Mouse (Mus musculus) small intestine, adult 2 months (tissue): ENCODE data around the gene Sema4d. TPM values are rescaled to one million over a fixed set of nuclear protein-coding genes. Genes with fewer than 3 reads are reported as not detected.

Experiments used
- H3K27ac ChIP-seq: fragments of 200-500 bp; 2 replicates; pipeline ENCODE4 v1.5.1; 2012; ENCODE audit warnings: low read depth, low read length, control low read depth, inconsistent platforms; ENCODE audit not compliant: insufficient read depth
- H3K27me3 ChIP-seq: fragments of 200-500 bp; 2 replicates; pipeline ENCODE4 v1.6.1; 2012; ENCODE audit warnings: mild to moderate bottlenecking, moderate library complexity, low read length, inconsistent platforms; ENCODE audit not compliant: control insufficient read depth, insufficient read depth
- H3K36me3 ChIP-seq: fragments of 200-500 bp; 2 replicates; pipeline ENCODE4 v1.6.1; 2012; ENCODE audit warnings: mild to moderate bottlenecking, low read length, control low read depth, inconsistent platforms; ENCODE audit not compliant: control insufficient read depth, insufficient read depth
- H3K4me1 ChIP-seq: fragments of 200-500 bp; 2 replicates; pipeline ENCODE4 v1.6.1; 2012; ENCODE audit warnings: low read length, inconsistent platforms, mixed read lengths; ENCODE audit not compliant: control insufficient read depth, insufficient read depth, insufficient read length
- H3K4me3 ChIP-seq: fragments of 200-500 bp; 2 replicates; pipeline ENCODE4 v1.5.1; 2012; ENCODE audit warnings: low read depth, mild to moderate bottlenecking, control low read depth, inconsistent platforms, low read length, moderate library complexity
- CTCF ChIP-seq: fragments of 200-500 bp; IDR thresholded peaks from 2 replicates; pipeline ENCODE4 v1.5.1; 2012; ENCODE audit warnings: low read depth, mild to moderate bottlenecking, control low read depth, inconsistent platforms, low read length, moderate library complexity, mixed read lengths; ENCODE audit not compliant: insufficient replicate concordance, insufficient read length; ENCODE audit errors: extremely low read depth
- POLR2A ChIP-seq: fragments of 200-500 bp; IDR thresholded peaks from 2 replicates; pipeline ENCODE4 v1.6.1; 2012; ENCODE audit warnings: low read depth, mild to moderate bottlenecking, control low read depth, inconsistent platforms, low read length, moderate library complexity
- WGBS: fragments of 180-500 bp; shearing (Covaris S2); methylation state at CpG from one replicate; pipeline ENCODE4 v1.1.7; 2018; 5-methylcytosine and 5-hydroxymethylcytosine counted together
- polyA plus RNA-seq: library from polyadenylated mRNA; depleted of rRNA; stranded (reverse); fragments of >200 nt; gene quantifications from 2 replicates; pipeline ENCODE4 v1.2.3, GENCODE M21; 2012

Gene Sema4d
- polyA plus RNA-seq, 1 experiment = 15.1 TPM

DNA sequence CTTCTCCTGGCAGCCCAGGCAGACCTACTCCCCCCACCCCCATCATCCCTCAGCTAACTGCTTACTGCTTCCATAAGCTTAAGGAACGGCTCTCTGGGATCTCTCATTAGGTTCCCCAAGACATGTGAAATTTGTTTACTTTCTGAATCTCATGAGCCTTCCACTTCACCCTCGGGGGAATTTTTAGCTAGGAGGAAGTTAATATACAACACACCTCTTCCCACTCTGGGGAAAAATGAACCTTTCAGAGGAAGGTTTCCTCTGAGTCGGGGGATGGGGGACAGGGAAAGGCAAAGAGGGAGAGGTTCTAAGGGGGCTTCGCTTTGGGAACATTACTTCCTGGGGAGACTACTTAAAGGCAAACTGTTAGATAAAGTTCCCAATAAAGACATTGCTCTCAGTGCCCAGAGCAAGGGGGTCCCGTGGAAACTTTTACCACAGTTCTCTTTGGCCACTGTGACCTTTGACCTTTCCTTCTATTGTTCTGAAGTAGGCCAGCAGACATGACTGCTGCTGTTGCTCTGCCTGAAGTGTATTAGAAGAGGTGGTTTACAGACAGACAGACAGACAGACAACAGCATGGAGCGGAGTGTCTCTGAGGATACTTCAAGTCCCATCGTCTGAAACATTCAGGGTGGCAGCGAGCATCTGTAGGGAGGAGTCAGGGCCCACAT is 30.4 kb upstream of the Sema4d start:
- H3K27ac ChIP-seq = no peak overlapping the region
- no peaks in the 10 kb centered on the region for H3K36me3 ChIP-seq
- 41% methylated on average over 8 of the region's 8 CpGs for WGBS

DNA sequence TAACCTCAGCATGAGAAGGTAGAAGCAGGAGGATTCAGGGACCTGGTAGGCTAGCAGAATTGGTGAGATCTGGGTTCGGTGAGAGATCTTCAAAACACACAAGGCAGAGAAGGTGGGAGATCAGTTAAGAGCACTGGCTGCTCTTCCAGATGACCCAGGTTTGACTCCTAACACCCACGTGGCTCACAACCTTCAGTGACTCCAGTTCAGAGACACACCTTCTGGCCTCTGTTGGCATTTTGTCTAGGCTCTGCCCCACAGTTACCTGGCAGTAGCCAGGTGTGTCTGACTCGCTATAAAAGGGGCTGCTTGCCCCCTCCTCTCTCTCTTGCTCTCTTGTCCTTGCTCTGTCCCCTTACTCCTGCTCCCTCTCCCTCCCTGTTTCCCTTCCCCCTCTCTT is 28.4 kb upstream of the Sema4d start:
- TF ChIP-seq CTCF = no peak
- TF ChIP-seq POLR2A = no peak
- no peaks in the 10 kb centered on the region for H3K36me3 ChIP-seq

More for the DNA sequence above, 30.4 kb upstream of the Sema4d start:
- no peaks in the 10 kb centered on the region for H3K27me3 ChIP-seq
- no peak overlapping the region for H3K4me3 ChIP-seq
- peaks cover 3% of the 10 kb centered on the region; the same call in 1 of the 2 replicates for H3K4me1 ChIP-seq
- TF ChIP-seq CTCF (no peak), POLR2A (no peak)

DNA sequence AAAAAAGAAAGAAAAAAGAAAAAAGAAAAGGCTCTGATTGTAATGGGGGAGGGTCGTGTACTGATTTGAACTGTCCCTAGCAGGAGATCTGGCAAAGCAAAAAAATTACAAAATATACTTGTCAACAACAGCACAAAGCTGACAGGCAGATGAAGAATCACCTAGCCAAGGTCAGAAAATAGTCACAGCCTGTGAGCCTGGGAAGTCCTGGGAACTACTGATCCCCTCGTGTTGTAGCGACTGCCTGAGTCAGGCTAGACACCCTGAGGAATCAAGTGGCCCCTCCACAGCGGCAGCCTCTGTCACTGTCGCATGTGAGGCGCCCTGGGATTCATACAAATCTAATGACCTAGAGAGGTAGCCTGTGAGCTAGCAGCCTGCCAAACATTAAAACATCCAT is 25.8 kb upstream of the Sema4d start:
- TF ChIP-seq POLR2A (no peak), CTCF (no peak)
- no peaks in the 10 kb centered on the region for H3K36me3 ChIP-seq
- H3K4me1 ChIP-seq = peaks cover 3% of the 10 kb centered on the region; the same call in 1 of the 2 replicates
- no peaks in the 10 kb centered on the region for H3K27me3 ChIP-seq
- no peak overlapping the region for H3K4me3 ChIP-seq
- no peak overlapping the region for H3K27ac ChIP-seq
- WGBS = 82% methylated on average over 6 of the region's 6 CpGs

More for the DNA sequence above, 28.4 kb upstream of the Sema4d start:
- Histone ChIP-seq H3K4me1 (peaks cover 3% of the 10 kb centered on the region; the same call in 1 of the 2 replicates), H3K27ac (no peak overlapping the region), H3K27me3 (no peaks in the 10 kb centered on the region), H3K4me3 (no peak overlapping the region)
- WGBS = 30% methylated on average over 3 of the region's 3 CpGs

GRCm38 (mm10) chr13:51818944-51819326 is 25.4 kb upstream of the Sema4d start:
- Histone ChIP-seq H3K36me3 (no peaks in the 10 kb centered on the region), H3K4me1 (no peaks in the 10 kb centered on the region; the same call in 1 of the 2 replicates), H3K27ac (no peak overlapping the region), H3K27me3 (no peaks in the 10 kb centered on the region), H3K4me3 (no peak overlapping the region)
- 61% methylated on average over 3 of the region's 3 CpGs for WGBS
- no peak for TF ChIP-seq CTCF
- TF ChIP-seq POLR2A = no peak

DNA sequence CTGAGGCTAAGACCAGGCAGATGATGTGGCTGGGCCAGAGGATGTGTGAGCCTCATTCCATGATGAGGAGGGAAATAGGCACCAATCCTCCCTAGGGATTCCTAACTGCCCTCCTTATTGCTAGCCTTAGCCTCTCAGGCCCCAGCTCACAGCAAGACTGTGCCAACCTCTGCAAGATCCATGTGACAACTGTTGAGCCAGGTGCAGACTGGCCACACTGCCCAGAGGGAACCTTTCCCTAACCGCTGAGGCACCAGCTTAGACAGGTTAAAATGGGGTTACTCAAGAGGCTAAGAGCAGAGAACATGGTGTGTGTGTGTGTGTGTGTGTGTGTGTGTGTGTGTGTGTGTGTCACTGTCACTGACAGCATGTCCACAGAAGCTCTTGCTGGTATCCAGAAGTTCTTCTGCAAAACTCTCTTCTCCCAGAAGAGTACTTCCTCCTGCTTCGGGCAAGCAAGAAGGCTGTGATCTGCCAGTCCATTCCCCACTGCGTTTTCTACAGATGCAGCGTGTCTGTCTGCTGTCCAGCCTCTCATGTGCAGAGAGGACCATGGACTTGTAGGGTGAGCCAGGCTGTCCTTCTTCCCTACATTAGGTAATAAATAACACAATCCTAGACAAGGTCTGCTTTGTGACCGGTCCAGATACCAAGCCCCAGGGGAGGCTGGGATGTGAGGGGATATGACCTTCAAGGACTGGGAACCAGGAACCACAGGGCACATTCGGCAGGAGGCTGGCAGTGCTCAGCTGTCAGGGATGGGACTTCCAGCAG is 24.8 kb upstream of the Sema4d start:
- H3K4me1 ChIP-seq = no peaks in the 10 kb centered on the region; the same call in 1 of the 2 replicates
- TF ChIP-seq CTCF (no peak), POLR2A (no peak)
- no peak overlapping the region for H3K4me3 ChIP-seq
- H3K27me3 ChIP-seq = no peaks in the 10 kb centered on the region
- 43% methylated on average over 6 of the region's 6 CpGs for WGBS
- no peak overlapping the region for H3K27ac ChIP-seq
- H3K36me3 ChIP-seq = no peaks in the 10 kb centered on the region

DNA sequence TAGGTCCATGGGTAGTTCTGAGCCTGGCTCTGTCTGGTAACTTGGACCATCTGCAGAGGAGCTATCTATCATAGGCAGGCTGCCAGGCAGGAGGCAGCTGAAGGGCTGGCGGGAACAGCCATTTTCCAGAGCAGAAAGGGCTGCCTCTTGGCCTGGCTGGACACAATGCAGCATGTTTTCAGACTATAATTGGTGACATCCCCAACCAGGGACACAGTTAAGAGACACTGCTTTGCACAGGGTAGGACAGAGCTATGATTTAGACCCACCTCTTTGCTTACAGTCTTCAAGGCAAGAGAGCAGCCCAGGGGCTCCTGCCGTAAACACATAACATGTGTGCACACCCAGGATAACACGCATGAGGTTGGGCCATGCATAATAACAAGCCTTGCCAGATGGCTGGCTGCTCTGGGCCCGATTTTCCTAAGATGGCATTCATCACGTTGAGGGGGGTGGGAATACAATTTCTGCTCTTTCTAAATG is 23.1 kb upstream of the Sema4d start:
- Histone ChIP-seq H3K27me3 (no peaks in the 10 kb centered on the region), H3K4me1 (no peaks in the 10 kb centered on the region; the same call in 1 of the 2 replicates), H3K27ac (no peak overlapping the region), H3K36me3 (no peaks in the 10 kb centered on the region), H3K4me3 (no peak overlapping the region)
- TF ChIP-seq CTCF = no peak
- TF ChIP-seq POLR2A = no peak
- 75% methylated on average over 5 of the region's 5 CpGs for WGBS

DNA sequence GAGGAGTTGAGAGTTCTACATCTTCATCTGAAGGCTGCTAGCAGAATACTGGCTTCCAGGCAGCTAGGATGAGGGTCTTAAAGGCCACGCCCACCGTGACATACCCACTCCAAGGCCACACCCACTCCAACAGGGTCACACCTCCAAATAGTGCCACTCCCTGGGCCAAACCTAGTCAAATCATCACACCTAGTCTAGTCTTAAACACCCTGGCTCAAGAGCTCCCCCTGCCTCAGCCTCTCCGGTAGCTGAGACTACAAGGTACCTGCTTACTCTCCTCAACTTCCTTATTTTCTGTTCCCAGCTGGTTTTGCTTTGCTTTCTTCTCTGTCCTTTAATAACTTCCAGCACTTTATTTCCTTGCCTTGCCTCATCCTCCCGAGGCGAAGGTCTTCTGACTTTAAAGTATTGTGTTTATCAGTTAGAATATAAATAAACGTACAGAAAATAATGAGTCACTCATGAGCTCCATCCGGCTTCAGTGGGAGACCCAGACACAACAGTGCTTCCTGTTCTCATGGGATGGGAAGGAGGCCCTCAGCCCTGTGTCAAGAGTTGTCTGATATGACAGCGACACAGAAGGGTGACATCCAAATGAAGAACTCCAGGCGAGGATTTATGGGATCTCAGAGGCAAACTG is 22.4 kb upstream of the Sema4d start:
- TF ChIP-seq CTCF (no peak), POLR2A (no peak)
- H3K4me3 ChIP-seq = no peak overlapping the region
- H3K27me3 ChIP-seq = no peaks in the 10 kb centered on the region
- 41% methylated on average over 9 of the region's 9 CpGs for WGBS
- H3K27ac ChIP-seq = no peak overlapping the region
- H3K36me3 ChIP-seq = no peaks in the 10 kb centered on the region
- H3K4me1 ChIP-seq = no peaks in the 10 kb centered on the region; the same call in 1 of the 2 replicates
